Mouse (Mus musculus) liver, embryonic 18 days (tissue): Measurements from ENCODE around the gene Ntng2. TPM values are rescaled to one million over a fixed set of nuclear protein-coding genes. Genes with fewer than 3 reads are reported as not detected.

ENCODE experiments used
- polyA plus RNA-seq: library from polyadenylated mRNA; depleted of rRNA; stranded (reverse); fragments of >200 nt; gene quantifications from 2 replicates; pipeline ENCODE4 v1.2.3, GENCODE M21; 2012; rRNA removed

The Ntng2 gene
- 1.2 and 2.1 TPM in 2 replicates for polyA plus RNA-seq

DNA sequence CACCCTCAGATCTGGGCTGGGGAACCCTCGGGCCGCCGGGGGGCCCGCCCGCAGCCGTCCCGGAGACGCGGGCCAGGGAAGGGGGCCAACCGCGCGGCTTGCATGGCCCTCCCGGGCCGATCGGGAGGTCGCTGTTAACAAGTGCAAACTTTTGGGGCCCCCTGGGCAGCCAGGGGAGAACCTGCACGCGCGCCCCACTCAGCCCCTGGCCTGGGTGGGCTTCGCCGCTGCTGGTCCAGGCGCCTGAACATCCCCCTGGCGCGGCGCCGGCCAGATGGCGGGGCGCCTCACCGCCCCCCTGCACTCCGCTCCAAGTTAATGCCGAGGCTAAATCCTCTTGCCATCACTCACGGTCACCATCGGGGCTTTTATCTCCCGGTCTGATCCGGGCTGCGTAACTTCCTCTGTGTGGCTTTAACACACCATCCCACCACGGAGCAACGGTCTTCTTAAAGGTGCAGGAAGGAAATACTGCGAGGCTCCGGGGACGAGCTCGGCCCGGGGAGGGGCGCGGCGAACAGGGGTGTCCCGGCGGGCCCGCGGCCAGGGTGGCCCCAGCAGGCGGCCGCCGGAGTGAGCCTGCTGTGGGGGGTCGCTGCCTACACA lies at the start of gene Ntng2:
Gene Ntng2, minus strand, starts transcription at position 407 of the 606 bp plus-strand sequence.

Other genes with a start within 250 kb of the Ntng2 start
- gene Cfap77, start 197.9 kb downstream of the Ntng2 start, polyA plus RNA-seq, result 0.07 and 0.10 TPM in 2 replicates
- gene Ttf1, start 192.7 kb downstream of the Ntng2 start, polyA plus RNA-seq, result 4.4 and 4.9 TPM in 2 replicates
- gene Setx, start 128.8 kb downstream of the Ntng2 start, polyA plus RNA-seq, result 2.4 and 2.6 TPM in 2 replicates
- 12.1 and 13.6 TPM in 2 replicates for gene Med27, start 93.8 kb upstream of the Ntng2 start, polyA plus RNA-seq